Mouse (Mus musculus): ENCODE results near the gene Gm20388. TPM values are rescaled to one million over a fixed set of nuclear protein-coding genes. Genes with fewer than 3 reads are reported as not detected.
A peak's percentile ranks its signal among the peaks of the same experiment; 100 is the strongest.

Gene Gm20388
- total RNA-seq, 1 experiment from 2014 or later: 18.4 TPM

DNA sequence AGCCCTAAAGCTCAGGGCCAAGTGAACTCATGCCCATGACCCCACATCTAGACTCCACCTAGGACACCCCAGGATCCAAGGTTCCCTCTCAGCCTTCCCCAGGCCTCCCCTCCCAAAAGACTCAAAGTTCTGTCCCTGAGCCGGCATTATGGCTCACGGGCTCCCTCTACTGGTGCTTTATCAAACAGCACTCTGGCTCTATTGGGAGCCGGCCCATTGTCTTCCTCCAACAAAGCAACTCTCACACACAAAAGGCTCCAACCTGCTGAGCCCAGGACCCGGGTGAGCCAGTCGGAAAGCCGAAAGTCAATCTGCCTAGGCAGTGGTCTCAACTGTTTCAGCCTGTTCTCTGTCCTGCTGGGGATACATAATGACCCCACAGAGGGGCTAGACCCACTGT is 707.5 kb downstream of the Gm20388 start:
- peak; percentile 74 to 75 for ATAC-seq (replicated peaks in 1 of 2; ENCODE audit: insufficient read depth in 1 of 2, low FRiP score in 2 of 2, low TSS enrichment in 1 of 2, low read depth in 1 of 2, poor library complexity in 2 of 2, severe bottlenecking in 2 of 2)

DNA sequence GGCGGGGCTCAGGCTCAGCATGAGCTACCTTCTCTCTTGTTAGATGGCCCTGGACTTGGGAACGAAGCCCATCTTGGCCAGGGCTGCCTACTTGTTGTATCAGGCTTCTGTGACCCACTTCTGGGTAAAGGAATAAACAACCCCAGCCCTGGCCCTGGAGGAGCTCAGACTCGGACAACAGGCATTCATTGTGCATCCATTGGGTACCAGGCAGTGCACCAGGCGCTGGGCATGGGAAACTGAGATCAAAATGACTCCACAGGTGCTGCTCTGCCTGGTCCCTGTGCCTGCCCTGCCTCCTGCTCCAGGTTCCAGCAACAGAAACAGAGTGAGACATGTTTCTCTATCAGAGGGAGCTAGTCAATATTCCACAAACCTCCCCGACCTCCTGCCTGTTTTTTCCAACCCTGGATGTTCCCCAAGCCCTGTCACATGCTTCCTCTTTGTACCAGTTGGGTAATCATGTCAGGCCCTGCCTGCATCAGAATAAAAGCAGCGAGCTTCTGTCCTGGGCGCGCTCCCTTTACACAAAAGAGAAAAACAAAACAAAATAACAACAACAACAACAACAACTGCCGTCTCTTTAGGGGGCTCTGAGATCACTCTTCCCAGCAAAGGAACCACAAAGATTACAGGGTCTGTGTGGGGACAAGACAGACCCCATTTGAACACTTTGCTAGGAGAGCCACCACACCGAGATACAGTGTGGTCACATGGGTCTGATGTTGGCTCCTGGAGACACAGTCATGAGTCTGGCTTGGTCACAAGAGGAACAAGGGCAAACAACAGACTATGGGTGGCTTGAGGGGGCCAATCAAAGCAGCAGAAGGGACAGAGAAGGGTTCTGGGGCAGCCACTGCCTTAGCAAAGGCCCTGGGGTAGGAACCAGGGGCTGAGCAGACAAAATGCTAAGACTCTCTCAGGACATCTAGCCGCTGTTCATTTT is 708.9 kb downstream of the Gm20388 start:
- no peak for ATAC-seq (replicated peaks in 1 of 2; ENCODE audit: insufficient read depth in 1 of 2, low FRiP score in 2 of 2, low TSS enrichment in 1 of 2, low read depth in 1 of 2, poor library complexity in 2 of 2, severe bottlenecking in 2 of 2)

DNA sequence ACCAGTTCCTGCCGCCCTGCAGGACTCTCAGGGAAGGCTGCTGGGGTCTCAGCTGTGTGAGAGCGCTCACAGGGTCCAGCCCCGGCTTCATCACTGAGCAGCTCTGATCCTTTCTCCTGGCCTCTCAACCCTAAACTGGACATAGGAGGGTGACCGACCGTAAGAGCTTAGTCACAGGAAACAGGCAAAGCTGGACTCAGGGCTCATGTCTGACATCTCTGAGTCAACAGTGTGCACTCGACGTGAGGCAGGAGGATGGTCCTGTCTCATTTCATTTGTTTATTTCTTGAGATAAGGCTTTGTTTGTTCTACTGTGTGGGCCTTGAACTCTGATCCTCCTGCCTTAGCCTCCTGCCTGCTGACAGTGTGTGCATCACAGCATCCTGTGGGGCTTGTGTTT is 709.8 kb downstream of the Gm20388 start:
- no peak for ATAC-seq (replicated peaks in 1 of 2; ENCODE audit: insufficient read depth in 1 of 2, low FRiP score in 2 of 2, low TSS enrichment in 1 of 2, low read depth in 1 of 2, poor library complexity in 2 of 2, severe bottlenecking in 2 of 2)

DNA sequence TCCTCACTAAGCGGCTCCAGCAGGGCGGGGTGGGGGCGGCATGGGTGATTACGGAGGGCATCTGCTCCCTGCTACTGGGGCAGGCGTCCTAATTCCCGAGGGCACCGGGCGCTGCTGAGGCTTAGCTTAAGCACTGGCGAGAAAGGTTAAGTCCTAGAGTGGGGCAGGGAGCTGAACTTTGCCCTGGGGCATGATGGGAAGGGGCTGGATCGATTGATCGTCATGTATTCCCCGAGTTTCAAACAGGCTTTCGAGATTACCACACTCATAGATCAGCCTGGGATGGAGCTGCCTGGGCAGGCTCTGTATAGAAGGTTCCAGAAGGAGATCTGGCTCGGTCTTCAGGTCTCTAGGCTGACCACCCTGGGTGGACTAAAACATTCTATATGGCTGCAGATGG is 711.5 kb downstream of the Gm20388 start:
- no peak for ATAC-seq (replicated peaks in 1 of 2; ENCODE audit: insufficient read depth in 1 of 2, low FRiP score in 2 of 2, low TSS enrichment in 1 of 2, low read depth in 1 of 2, poor library complexity in 2 of 2, severe bottlenecking in 2 of 2)

DNA sequence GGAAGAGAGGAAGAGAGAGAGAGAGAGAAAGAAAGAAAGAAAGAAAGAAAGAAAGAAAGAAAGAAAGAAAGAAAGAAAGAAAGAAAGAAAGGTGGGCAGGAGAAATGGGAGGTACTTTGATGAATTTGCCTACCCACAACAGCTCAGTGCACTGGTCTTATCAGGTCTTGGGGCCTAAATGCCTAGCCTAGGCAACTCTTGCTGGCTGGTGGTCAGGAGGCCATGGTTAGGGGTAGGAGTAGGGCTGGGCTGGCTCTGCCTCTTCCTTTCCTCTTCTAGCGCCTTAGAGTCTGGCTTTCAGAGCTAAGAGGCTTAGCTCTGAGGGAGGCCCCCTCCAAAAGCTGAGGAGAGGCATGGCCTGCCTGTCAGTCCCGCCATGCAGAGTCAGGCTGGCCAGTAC is 713.0 kb downstream of the Gm20388 start:
- ATAC-seq (replicated peaks in 1 of 2; ENCODE audit: insufficient read depth in 1 of 2, low FRiP score in 2 of 2, low TSS enrichment in 1 of 2, low read depth in 1 of 2, poor library complexity in 2 of 2, severe bottlenecking in 2 of 2): no peak

DNA sequence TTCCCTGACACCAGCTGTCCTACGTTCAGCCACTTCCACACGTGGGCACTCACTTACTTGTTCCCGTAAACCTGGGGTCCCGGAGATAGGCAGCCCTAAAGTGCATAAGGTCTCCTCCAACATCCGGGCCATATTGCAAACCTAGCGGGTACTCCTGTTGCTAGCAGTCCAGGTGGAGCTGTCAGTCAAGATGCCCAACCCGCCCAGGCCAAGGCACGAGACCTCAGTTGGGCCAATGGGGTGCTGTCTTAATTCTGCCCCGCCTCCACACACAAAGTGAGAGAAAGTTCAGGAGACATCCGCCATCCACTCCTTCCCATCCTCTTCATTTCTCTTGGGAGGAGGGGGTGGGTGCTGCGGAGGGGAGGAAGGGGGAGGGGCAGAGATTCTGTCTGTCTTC is 715.8 kb downstream of the Gm20388 start:
- ATAC-seq (replicated peaks in 1 of 2; ENCODE audit: insufficient read depth in 1 of 2, low FRiP score in 2 of 2, low TSS enrichment in 1 of 2, low read depth in 1 of 2, poor library complexity in 2 of 2, severe bottlenecking in 2 of 2): no peak

DNA sequence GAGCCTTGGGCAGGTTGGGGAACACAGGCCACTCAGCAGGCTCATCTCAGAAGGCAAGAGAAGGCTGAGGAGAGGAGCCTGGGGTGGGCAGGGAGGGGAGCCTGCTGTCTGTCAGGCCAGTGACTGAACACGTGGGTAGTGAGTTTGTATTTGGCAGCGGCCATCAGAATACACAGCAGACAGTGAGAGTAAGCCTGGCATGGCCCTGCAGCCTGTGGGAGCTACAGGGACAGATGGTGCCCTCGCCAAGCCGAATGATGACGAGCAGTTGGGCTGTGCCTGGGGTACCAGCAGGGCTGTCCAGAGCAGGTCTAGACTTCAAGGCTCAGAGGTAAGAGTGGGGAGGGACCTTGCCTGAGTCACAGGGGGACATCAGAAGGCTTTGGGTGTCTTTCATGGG is 716.7 kb downstream of the Gm20388 start:
- ATAC-seq (replicated peaks in 1 of 2; ENCODE audit: insufficient read depth in 1 of 2, low FRiP score in 2 of 2, low TSS enrichment in 1 of 2, low read depth in 1 of 2, poor library complexity in 2 of 2, severe bottlenecking in 2 of 2): no peak

DNA sequence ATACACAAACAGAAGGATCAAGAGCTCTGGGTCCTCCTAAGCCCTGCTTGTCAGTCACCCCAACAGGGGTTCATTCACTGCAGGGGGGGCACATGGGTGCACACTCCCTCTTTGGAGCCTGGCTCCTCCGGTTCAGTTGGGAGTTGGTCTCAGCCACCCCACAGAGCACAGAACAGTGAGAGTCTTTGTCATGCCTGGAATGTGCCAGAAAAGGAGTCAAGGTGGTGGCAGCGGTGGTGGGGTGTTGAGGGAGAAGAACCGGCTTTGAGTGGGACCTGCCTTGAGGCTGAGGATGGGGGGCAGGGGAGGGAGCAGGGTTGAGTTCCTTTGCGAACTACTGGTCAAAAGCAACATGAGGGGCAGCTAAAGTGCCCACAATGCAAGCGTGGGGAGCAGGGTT is 719.4 kb downstream of the Gm20388 start:
- ATAC-seq (replicated peaks in 1 of 2; ENCODE audit: insufficient read depth in 1 of 2, low FRiP score in 2 of 2, low TSS enrichment in 1 of 2, low read depth in 1 of 2, poor library complexity in 2 of 2, severe bottlenecking in 2 of 2): no peak

DNA sequence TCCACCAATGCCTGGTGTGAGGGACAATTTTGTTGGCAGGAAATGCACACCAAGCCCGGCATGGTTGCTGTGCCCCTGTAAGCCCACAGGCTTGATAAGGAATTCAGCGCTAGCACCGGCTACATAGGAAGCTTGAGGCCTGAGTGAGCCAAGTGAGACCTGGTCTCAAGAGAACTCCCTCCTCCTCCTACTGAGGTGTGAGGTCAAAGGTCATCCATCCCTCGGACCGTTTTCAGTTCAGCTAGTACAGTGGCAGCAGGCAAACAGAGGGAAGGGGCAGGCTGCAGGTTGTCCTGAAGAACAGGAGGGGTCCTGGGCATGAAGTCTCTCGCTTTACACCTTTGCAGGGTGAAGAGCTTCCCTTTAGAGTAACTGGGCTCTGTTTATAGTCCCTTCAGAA is 720.2 kb downstream of the Gm20388 start:
- no peak for ATAC-seq (replicated peaks in 1 of 2; ENCODE audit: insufficient read depth in 1 of 2, low FRiP score in 2 of 2, low TSS enrichment in 1 of 2, low read depth in 1 of 2, poor library complexity in 2 of 2, severe bottlenecking in 2 of 2)

DNA sequence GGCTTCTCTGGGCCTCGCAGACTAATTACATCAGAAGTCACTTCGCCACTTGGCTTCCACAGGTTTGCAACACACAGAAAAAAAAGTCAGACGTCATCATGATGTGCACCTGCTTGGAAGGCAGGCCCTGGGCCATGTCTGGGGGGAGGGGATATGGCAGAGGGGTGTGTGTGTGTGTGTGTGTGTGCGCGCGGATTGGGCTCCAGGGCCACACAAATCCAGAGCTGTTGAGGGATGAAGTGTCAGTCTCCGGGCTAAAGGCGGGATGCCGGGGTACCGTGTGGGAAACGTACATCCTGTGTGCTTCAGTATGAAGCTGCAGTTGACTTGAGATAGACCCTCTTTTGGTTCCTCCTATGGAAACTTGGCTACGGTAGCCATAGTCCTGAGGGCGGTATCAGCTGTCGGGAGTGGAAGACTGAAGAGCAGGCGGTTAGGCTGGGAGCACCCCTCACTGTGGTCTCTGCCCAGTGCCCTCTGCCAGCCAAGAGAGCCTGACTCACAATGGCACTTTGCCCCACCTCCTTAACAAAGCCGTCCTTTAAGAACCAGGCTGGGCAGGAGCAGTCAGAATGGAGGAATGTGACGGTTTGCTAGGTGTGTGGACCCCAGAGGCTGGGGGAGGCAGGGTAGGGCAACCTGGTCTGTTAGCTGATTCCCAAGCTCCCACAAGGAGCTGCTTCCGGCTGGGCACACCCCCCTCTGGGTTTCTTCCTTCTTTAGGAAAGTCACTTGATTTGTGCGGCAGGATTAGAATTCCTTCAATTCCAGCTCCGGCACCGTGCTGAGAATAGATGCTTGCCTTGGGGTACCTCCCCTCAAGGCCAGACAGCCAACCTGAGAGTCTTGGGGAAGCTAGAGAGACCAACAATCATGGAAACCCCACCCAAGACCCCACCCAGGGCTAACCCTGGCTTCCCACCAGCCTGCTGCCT is 721.1 kb downstream of the Gm20388 start:
- no peak for ATAC-seq (replicated peaks in 1 of 2; ENCODE audit: insufficient read depth in 1 of 2, low FRiP score in 2 of 2, low TSS enrichment in 1 of 2, low read depth in 1 of 2, poor library complexity in 2 of 2, severe bottlenecking in 2 of 2)

DNA sequence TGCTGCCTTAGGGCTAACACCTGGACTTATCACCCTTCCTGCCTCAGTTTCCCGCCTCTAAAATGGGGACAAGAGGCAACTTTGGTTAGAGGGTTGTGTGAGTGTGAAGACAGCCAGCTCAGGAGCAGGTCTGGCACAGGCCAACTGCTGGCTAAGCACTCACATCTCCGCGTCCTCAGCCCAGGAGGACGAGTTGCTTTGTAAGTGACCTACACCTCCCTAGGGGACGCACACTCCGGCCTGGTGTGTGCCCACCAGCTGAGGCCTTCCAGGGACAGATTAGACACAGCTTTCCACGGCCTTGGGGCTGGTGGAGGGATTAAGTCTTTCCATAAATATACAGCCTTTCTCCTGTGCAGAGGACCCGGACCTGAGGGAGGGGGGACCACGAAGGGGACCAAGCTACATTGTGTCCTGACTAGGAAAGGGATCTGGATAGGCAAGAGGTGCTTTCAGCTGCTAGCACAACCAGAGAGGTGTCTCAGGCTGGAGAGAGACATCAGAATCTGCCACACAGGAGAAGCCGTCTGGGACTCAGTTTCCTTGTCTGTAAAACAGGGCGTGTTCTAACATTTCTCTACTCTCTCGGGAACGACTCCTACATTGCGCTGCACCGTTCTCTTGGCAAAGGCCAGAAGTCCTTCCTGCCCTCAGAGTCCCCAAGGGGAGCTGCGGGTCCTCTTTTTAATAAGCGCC is 722.5 kb downstream of the Gm20388 start:
- no peak for ATAC-seq (replicated peaks in 1 of 2; ENCODE audit: insufficient read depth in 1 of 2, low FRiP score in 2 of 2, low TSS enrichment in 1 of 2, low read depth in 1 of 2, poor library complexity in 2 of 2, severe bottlenecking in 2 of 2)

DNA sequence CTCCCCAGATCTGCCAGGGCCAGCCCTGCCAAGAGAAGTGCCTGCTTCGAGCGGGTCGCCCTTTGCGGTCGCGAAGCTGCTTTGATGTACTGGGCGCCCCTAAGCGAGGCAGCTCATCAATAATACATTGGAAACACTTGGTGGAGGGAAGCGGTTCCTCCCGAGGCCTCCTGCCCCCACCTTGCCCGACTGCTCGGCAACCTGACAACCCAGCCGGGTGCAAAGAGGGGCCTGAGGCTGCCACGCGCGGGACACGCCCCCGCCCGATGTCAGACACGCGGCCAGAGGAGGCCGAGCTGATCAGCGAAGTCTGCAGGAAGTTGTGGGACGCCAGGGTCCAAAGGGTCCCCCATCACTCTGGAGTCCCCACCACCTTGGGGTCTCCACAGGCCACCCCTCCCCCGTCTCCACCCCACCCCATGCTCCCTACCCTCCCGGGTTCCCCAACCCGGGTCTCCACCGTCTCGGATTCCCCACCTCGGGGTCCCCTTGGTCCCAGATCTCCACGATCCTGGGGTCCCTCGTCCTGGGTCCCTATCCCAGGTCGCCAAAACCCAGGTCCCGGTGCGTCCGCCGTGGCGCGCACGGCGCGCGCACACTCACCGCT is 723.1 kb downstream of the Gm20388 start:
- ATAC-seq (replicated peaks in 1 of 2; ENCODE audit: insufficient read depth in 1 of 2, low FRiP score in 2 of 2, low TSS enrichment in 1 of 2, low read depth in 1 of 2, poor library complexity in 2 of 2, severe bottlenecking in 2 of 2): peak; percentile 17 to 23; a peak in 2 of 4 replicates

DNA sequence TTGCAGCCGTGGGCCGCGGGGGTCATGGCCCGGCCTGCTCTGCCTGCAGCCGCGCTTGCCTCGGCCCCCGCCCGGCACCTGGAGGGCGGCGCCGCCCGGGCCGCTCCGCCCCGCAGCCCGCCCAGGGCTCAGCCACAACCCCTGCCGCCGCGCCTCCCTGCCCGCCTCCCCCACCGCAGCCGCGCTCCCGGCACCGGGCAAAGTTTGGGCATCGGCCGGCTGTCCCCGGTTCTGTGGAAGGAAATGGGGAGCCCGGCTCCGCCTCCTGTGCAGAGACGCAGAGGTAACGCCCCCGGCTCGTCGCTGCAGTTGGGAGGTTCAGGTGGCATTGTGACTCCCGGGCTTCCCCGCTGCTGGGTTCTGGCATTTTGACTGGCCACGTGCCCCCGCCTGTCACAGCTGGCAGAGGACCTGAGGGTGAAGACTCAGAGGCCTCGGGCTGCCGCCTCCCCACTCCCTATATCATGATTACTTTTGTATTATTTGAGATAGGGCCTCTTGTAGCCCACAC is 723.7 kb downstream of the Gm20388 start:
- ATAC-seq (replicated peaks in 1 of 2; ENCODE audit: insufficient read depth in 1 of 2, low FRiP score in 2 of 2, low TSS enrichment in 1 of 2, low read depth in 1 of 2, poor library complexity in 2 of 2, severe bottlenecking in 2 of 2): peak; percentile 63 to 72

DNA sequence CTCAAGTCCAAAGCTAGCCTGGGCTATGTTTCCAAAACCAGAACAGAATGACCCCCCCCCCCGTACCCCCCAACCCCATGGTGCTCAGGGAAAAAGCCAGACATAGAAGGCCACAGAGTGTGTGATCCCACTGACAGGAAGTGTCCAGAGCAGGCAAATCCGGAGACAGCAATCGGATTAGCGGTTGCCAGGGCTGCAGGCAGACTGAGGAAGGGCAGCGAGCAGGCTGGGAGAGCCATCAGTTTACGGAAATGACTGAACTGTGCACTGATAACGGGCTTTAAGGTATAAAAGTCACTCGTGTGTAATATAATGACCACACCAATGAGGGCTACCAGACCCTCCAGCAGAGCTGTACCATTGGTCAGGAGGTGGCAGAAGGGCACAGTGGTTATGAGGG is 730.6 kb downstream of the Gm20388 start:
- 0 out of 4 replicates have a peak, but pooled peaks of 1 of the 2 experiments have one; percentile 9 for ATAC-seq (replicated peaks in 1 of 2; ENCODE audit: insufficient read depth in 1 of 2, low FRiP score in 2 of 2, low TSS enrichment in 1 of 2, low read depth in 1 of 2, poor library complexity in 2 of 2, severe bottlenecking in 2 of 2)

DNA sequence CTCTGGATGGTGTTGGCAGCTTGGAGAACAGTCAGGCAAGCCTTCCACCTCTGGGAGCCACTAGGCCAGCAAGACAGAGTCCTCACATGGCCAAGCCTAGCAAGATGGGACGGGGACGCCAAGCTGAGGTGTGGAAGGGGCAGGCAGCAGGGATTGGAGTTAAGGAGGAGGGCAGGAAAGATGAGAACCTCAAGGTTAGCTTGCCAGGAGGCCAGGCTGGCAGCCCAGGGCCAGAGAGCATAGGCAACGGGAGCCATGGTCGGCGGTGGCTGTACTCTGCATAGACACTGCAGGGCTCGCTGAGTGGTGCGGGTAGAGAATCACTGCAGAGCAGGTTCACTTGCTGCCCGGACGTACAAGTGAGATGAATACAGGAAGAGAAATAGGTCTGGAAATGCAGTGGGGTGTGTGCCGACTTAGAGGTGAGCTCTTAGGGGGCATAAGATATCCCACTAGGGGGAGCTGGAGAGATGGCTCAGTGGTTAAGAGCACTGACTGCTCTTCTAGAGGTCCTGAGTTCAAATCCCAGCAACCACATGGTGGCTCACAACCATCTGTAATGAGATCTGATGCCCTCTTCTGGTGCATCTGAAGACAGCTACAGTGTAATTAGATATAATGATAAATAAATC is 731.5 kb downstream of the Gm20388 start:
- no peak for ATAC-seq (replicated peaks in 1 of 2; ENCODE audit: insufficient read depth in 1 of 2, low FRiP score in 2 of 2, low TSS enrichment in 1 of 2, low read depth in 1 of 2, poor library complexity in 2 of 2, severe bottlenecking in 2 of 2)

DNA sequence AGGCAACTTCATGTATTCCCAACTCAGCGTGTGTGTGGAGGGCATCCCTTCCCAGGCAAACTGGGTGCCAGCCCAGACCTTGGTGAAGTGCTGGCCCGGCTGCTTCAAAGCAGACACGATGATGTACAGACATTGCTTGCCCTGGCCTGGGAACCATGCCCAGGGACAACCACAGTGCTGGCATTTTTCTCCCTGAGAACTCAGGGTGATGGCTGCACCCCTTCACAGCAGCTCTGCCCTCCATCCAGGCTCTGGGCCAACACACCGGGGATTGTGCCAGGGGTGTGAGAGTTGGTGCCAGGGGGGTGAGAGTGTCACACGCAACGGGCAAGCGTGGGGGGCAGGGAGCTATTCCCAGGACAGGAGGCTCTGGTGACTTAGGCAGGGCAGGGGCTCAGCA is 734.0 kb downstream of the Gm20388 start:
- peak in 1 of 2 experiments; percentile 37; a peak in 1 of 4 replicates for ATAC-seq (replicated peaks in 1 of 2; ENCODE audit: insufficient read depth in 1 of 2, low FRiP score in 2 of 2, low TSS enrichment in 1 of 2, low read depth in 1 of 2, poor library complexity in 2 of 2, severe bottlenecking in 2 of 2)
